Mouse (Mus musculus) liver, adult 2 months (tissue): ENCODE data around the gene Fam186a. TPM values are rescaled to one million over a fixed set of nuclear protein-coding genes. Genes with fewer than 3 reads are reported as not detected.

Experiments used
- DNase-seq: peaks from one replicate; pipeline ENCODE4 v3.0.0-alpha.2; 2011; ENCODE audit warnings: low read depth, low spot score; ENCODE audit errors: extremely low read depth
- H3K27ac ChIP-seq: fragments of 200-500 bp; replicated peaks from 2 replicates; pipeline ENCODE4 v1.5.1; 2012; ENCODE audit warnings: low read depth, mild to moderate bottlenecking, control low read depth, inconsistent platforms, low read length; ENCODE audit not compliant: insufficient read depth
- H3K27me3 ChIP-seq: fragments of 200-500 bp; 2 replicates; pipeline ENCODE4 v1.6.1; 2012; ENCODE audit warnings: mild to moderate bottlenecking, moderate library complexity, low read length, inconsistent platforms; ENCODE audit not compliant: control insufficient read depth, insufficient read depth
- H3K36me3 ChIP-seq: fragments of 200-500 bp; 2 replicates; pipeline ENCODE4 v1.6.1; 2012; ENCODE audit warnings: low read length, inconsistent platforms; ENCODE audit not compliant: control insufficient read depth, insufficient read depth
- H3K4me1 ChIP-seq: fragments of 200-500 bp; 2 replicates; pipeline ENCODE4 v1.6.1; 2011; ENCODE audit warnings: low read length; ENCODE audit not compliant: control insufficient read depth, insufficient read depth
- H3K4me3 ChIP-seq: fragments of 200-500 bp; 2 replicates; pipeline ENCODE4 v1.5.1; 2011; ENCODE audit warnings: low read depth, mild to moderate bottlenecking, control low read depth, low read length, moderate library complexity; ENCODE audit not compliant: insufficient read depth
- H3K79me2 ChIP-seq: fragments of 200-500 bp; 2 replicates; pipeline ENCODE4 v1.6.1; 2012; ENCODE audit warnings: inconsistent platforms, mild to moderate bottlenecking, low read length, moderate library complexity; ENCODE audit not compliant: control insufficient read depth, insufficient read depth
- H3K9ac ChIP-seq: fragments of 200-500 bp; 2 replicates; pipeline ENCODE4 v1.6.1; 2012; ENCODE audit warnings: low read depth, mild to moderate bottlenecking, control low read depth, inconsistent platforms, low read length
- CTCF ChIP-seq: fragments of 200-500 bp; IDR thresholded peaks from 2 replicates; pipeline ENCODE4 v1.5.1; 2011; ENCODE audit warnings: low read depth, low read length, control low read depth
- POLR2A ChIP-seq: fragments of 200-500 bp; IDR thresholded peaks from 2 replicates; pipeline ENCODE4 v1.6.1; 2011; ENCODE audit warnings: low read length, control low read depth; ENCODE audit not compliant: insufficient read depth; ENCODE audit errors: extremely low read depth
- WGBS: fragments of 180-500 bp; shearing (Covaris S2); methylation state at CpG from one replicate; pipeline ENCODE4 v1.1.7; 2018; 5-methylcytosine and 5-hydroxymethylcytosine counted together
- polyA plus RNA-seq: library from polyadenylated mRNA; depleted of rRNA; stranded (reverse); fragments of >200 nt; gene quantifications from 2 replicates; pipeline ENCODE4 v1.2.3, GENCODE M21; 2012; rRNA removed
- total RNA-seq: library from RNA; depleted of rRNA; stranded (reverse); fragments of >200 nt; gene quantifications from 2 replicates; pipeline ENCODE4 v1.2.3, GENCODE M21; 2014; rRNA removed

Fam186a gene
- total and polyA plus RNA-seq, 2 experiments, result not detected

GRCm38 (mm10) chr15:99878541-99878940, 88.3 kb downstream of the Fam186a start:
- TF ChIP-seq POLR2A (no peak), CTCF (no peak)
- peaks cover 24% of the 10 kb centered on the region for H3K4me1 ChIP-seq
- peak; percentile 63 for DNase-seq
- H3K27me3 ChIP-seq, result no peaks in the 10 kb centered on the region
- H3K9ac ChIP-seq, result no peak overlapping the region
- no peaks in the 10 kb centered on the region for H3K36me3 ChIP-seq
- 27% methylated on average over 5 of the region's 5 CpGs for WGBS
- H3K27ac ChIP-seq, result peak overlapping the region; percentile 27; the same call in 1 of the 2 replicates
- no peak overlapping the region for H3K4me3 ChIP-seq
- peaks cover 15% of the 10 kb centered on the region; the same call in 1 of the 2 replicates for H3K79me2 ChIP-seq

GRCm38 (mm10) chr15:99875334-99875869, 91.5 kb downstream of the Fam186a start, which contains the start of gene Lima1:
Lima1 (minus strand) TSS chr15:99875456.
- H3K4me1 ChIP-seq, result peaks cover 18% of the 10 kb centered on the region
- H3K9ac ChIP-seq, result peak within 1 kb of the TSS; percentile 87
- no peaks in the 10 kb centered on the region for H3K27me3 ChIP-seq
- peaks cover 29% of the 10 kb centered on the region; the same call in 1 of the 2 replicates for H3K79me2 ChIP-seq
- H3K36me3 ChIP-seq, result no peaks in the 10 kb centered on the region
- TF ChIP-seq POLR2A, result peak; percentile 94
- no peak for TF ChIP-seq CTCF
- H3K4me3 ChIP-seq, result peak within 1 kb of the TSS; percentile 75
- DNase-seq, result peak; percentile 95
- under 1% methylated on average over 38 of the region's 38 CpGs for whole genome bisulfite sequencing
- H3K27ac ChIP-seq, result peak within 1 kb of the TSS; percentile 81

- peaks cover 29% of the 10 kb centered on the region; the same call in 1 of the 2 replicates for H3K79me2 ChIP-seq
- no peaks in the 10 kb centered on the region for H3K36me3 ChIP-seq
- under 1% methylated on average over 30 of the region's 30 CpGs for WGBS
- TF ChIP-seq CTCF (no peak), POLR2A (no peak)
- no peaks in the 10 kb centered on the region for H3K27me3 ChIP-seq
- peak; percentile 67 for DNase-seq
- peak overlapping the region; percentile 81 for H3K27ac ChIP-seq
- peak overlapping the region; percentile 75 for H3K4me3 ChIP-seq
- peak overlapping the region; percentile 87 for H3K9ac ChIP-seq
- H3K4me1 ChIP-seq, result peaks cover 18% of the 10 kb centered on the region
These were observed 92.1 kb downstream of the Fam186a start for GRCm38 (mm10) chr15:99874612-99875333.

- 91% methylated on average over 3 of the region's 3 CpGs for WGBS
- peaks cover 20% of the 10 kb centered on the region for H3K4me1 ChIP-seq
- H3K79me2 ChIP-seq, result peaks cover 32% of the 10 kb centered on the region; the same call in 1 of the 2 replicates
- no peak overlapping the region for H3K27ac ChIP-seq
- no peak overlapping the region for H3K9ac ChIP-seq
- no peaks in the 10 kb centered on the region for H3K27me3 ChIP-seq
- no peak overlapping the region for H3K4me3 ChIP-seq
- DNase-seq, result no peak
- no peaks in the 10 kb centered on the region for H3K36me3 ChIP-seq
- TF ChIP-seq CTCF (no peak), POLR2A (no peak)
These were observed 94.3 kb downstream of the Fam186a start for GRCm38 (mm10) chr15:99872543-99872942.

Other genes starting within 250 kb of the Fam186a start
- 147 and 151 TPM in 2 replicates for gene Gpd1, start 249.5 kb downstream of the Fam186a start, total RNA-seq
- gene Gpd1, start 249.5 kb downstream of the Fam186a start, polyA plus RNA-seq, result 233 and 311 TPM in 2 replicates
- gene Cox14, start 241.4 kb downstream of the Fam186a start, total RNA-seq, result 58.6 and 70.0 TPM in 2 replicates
- 115 and 117 TPM in 2 replicates for gene Cox14, start 241.4 kb downstream of the Fam186a start, polyA plus RNA-seq
- 3.2 and 3.8 TPM in 2 replicates for gene Cers5, start 194.2 kb downstream of the Fam186a start, total RNA-seq
- gene Cers5, start 194.2 kb downstream of the Fam186a start, polyA plus RNA-seq, result 1.7 and 2.0 TPM in 2 replicates
- gene Lima1, start 91.6 kb downstream of the Fam186a start, total RNA-seq, result 28.9 and 32.7 TPM in 2 replicates
- gene Lima1, start 91.6 kb downstream of the Fam186a start, polyA plus RNA-seq, result 11.2 and 16.0 TPM in 2 replicates
- 40.5 and 48.3 TPM in 2 replicates for gene Larp4, start 3.0 kb upstream of the Fam186a start, total RNA-seq
- 26.5 and 32.7 TPM in 2 replicates for gene Larp4, start 3.0 kb upstream of the Fam186a start, polyA plus RNA-seq
- 3.1 and 5.3 TPM in 2 replicates for gene Dip2b, start 71.6 kb upstream of the Fam186a start, total RNA-seq
- gene Dip2b, start 71.6 kb upstream of the Fam186a start, polyA plus RNA-seq, result 2.0 TPM in 2 replicates